Mouse (Mus musculus): ENCODE results near the gene Bex6. TPM values are rescaled to one million over a fixed set of nuclear protein-coding genes. Genes with fewer than 3 reads are reported as not detected.
A peak's percentile ranks its signal among the peaks of the same experiment; 100 is the strongest.

Gene Bex6
- polyA plus RNA-seq (2012; rRNA removed) = not detected in 2 replicates

DNA sequence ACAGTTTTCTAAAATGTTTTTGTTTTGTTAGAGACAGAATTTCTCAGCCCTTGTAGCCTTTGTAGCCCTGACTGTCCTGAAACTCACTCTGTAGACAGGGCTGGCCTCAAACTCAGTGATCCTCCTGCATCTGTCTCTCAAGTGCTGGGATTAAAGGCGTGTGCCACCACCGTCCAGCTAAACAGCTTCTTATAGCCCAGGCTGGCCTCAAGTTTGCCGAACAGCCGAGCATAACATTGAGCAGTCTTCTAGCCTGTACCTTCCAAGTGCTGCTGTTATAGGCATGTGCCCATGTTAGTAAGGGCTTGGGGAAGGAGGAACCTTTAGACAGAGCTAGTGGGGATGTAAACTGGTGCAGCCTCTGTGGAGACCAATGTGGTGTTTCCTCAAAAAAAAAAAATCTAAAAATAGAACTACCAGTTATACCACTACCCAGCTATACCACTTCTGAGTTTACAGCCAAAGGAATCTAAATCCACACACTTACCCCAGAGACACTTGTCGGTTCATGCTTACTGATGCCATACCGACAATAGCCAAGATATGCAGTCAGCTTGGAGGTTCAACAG lies at the start of gene Bex6:
Bex6 (plus strand) TSS at position 491 of the 569 bp plus-strand sequence.
- TF ChIP-seq CTCF (IDR thresholded peaks at IDR 0.05; ENCODE audit: borderline replicate concordance, insufficient read depth, low read depth, low read length) (no peak), POLR2A (IDR thresholded peaks at IDR 0.05; ENCODE audit: borderline replicate concordance, insufficient read depth, low read length) (no peak)
- WGBS = 91% methylated on average over 6 of the region's 6 CpGs
- Histone ChIP-seq H3K27me3 (ENCODE audit: control insufficient read depth, insufficient read depth, low read length) (no peaks in the 10 kb centered on the region), H3K4me1 (ENCODE audit: control insufficient read depth, insufficient read depth, low read length) (no peaks in the 10 kb centered on the region), H3K4me3 (replicated peaks; ENCODE audit: insufficient read depth, low read depth, low read length) (no peak within 1 kb of the TSS), H3K27ac (ENCODE audit: insufficient read depth, low read length) (no peak within 1 kb of the TSS)
- no peak for DNase-seq

DNA sequence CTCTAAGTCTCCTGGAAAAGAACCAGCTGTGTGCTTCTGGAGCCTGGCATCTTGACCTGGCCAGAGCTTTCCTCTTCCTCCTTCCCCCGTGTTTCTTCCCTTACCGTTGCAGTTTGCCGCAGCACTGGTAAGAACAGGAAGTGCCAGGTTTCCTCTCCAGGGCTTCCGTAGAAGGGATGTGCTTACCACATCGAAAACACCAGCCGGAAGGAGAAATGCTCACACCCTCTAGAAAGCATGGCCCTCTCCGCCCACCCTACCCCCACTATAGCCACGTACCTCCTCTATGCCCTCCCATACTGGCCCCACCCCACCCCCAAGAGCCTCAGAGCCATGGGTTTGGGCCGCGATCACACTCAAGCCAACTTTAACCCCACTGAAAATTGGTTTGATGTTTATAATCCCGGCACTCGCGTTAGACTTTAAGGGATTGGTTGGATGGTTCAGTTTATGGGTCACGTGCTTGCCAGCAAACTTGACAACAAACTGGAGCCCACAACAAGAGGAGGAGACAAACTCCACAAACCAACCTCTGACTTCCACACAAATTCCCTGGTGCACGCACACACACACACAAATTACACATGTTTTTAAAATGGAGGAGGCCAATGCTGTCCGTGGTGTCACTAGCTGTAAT lies 49.3 kb upstream of the Bex6 start:
- 76% methylated on average over 16 of the region's 16 CpGs for WGBS
- TF ChIP-seq CTCF (IDR thresholded peaks at IDR 0.05; ENCODE audit: borderline replicate concordance, insufficient read depth, low read depth, low read length) = no peak
- TF ChIP-seq POLR2A (IDR thresholded peaks at IDR 0.05; ENCODE audit: borderline replicate concordance, insufficient read depth, low read length) = no peak
- Histone ChIP-seq H3K27me3 (ENCODE audit: control insufficient read depth, insufficient read depth, low read length) (no peaks in the 10 kb centered on the region), H3K4me3 (replicated peaks; ENCODE audit: insufficient read depth, low read depth, low read length) (no peak overlapping the region), H3K4me1 (ENCODE audit: control insufficient read depth, insufficient read depth, low read length) (no peaks in the 10 kb centered on the region), H3K27ac (ENCODE audit: insufficient read depth, low read length) (no peak overlapping the region)
- DNase-seq = no peak

- Histone ChIP-seq H3K4me1 (ENCODE audit: control insufficient read depth, insufficient read depth, low read length) (no peaks in the 10 kb centered on the region), H3K27me3 (ENCODE audit: control insufficient read depth, insufficient read depth, low read length) (no peaks in the 10 kb centered on the region), H3K27ac (ENCODE audit: insufficient read depth, low read length) (no peak overlapping the region), H3K4me3 (replicated peaks; ENCODE audit: insufficient read depth, low read depth, low read length) (no peak overlapping the region)
- TF ChIP-seq CTCF (IDR thresholded peaks at IDR 0.05; ENCODE audit: borderline replicate concordance, insufficient read depth, low read depth, low read length) (no peak), POLR2A (IDR thresholded peaks at IDR 0.05; ENCODE audit: borderline replicate concordance, insufficient read depth, low read length) (no peak)
- no peak for DNase-seq
- WGBS = 79% methylated on average over 3 of the region's 3 CpGs
Observed at GRCm38 (mm10) chr16:32133148-32133547, 46.5 kb upstream of the Bex6 start.

DNA sequence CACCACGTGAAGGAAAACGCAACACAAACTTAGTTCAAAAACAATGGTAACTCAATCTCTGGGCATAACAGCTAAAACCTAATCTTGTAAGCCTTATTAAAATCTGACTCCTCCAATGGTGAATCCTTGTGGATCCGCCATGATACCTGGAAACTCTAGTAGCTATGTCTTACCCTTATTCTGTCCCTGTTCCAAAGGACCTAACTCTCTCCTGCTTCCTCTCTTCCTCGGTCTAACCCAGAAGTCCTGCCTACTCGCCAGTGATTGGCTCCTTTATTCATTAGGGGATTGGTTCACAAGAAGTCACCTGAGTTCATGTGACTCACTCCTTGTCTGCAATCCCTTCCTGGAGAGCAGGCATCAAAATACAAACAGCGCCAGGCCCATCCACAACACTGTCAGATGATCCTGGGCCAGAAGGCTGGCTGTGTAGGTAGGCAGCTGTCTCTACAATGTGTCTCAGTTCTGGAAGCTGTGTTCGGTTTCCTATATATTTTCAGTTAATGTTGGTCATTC lies 43.7 kb upstream of the Bex6 start:
- Histone ChIP-seq H3K27ac (ENCODE audit: insufficient read depth, low read length) (no peak overlapping the region), H3K4me1 (ENCODE audit: control insufficient read depth, insufficient read depth, low read length) (no peaks in the 10 kb centered on the region), H3K4me3 (replicated peaks; ENCODE audit: insufficient read depth, low read depth, low read length) (no peak overlapping the region), H3K27me3 (ENCODE audit: control insufficient read depth, insufficient read depth, low read length) (no peaks in the 10 kb centered on the region)
- WGBS = 83% methylated on average over 7 of the region's 7 CpGs
- DNase-seq = no peak
- TF ChIP-seq CTCF (IDR thresholded peaks at IDR 0.05; ENCODE audit: borderline replicate concordance, insufficient read depth, low read depth, low read length) = no peak
- no peak for TF ChIP-seq POLR2A (IDR thresholded peaks at IDR 0.05; ENCODE audit: borderline replicate concordance, insufficient read depth, low read length)

GRCm38 (mm10) chr16:32138954-32139353 lies 40.7 kb upstream of the Bex6 start:
- Histone ChIP-seq H3K4me3 (replicated peaks; ENCODE audit: insufficient read depth, low read depth, low read length) (no peak overlapping the region), H3K27ac (ENCODE audit: insufficient read depth, low read length) (no peak overlapping the region), H3K4me1 (ENCODE audit: control insufficient read depth, insufficient read depth, low read length) (no peaks in the 10 kb centered on the region), H3K27me3 (ENCODE audit: control insufficient read depth, insufficient read depth, low read length) (no peaks in the 10 kb centered on the region)
- DNase-seq = no peak
- TF ChIP-seq CTCF (IDR thresholded peaks at IDR 0.05; ENCODE audit: borderline replicate concordance, insufficient read depth, low read depth, low read length) (no peak), POLR2A (IDR thresholded peaks at IDR 0.05; ENCODE audit: borderline replicate concordance, insufficient read depth, low read length) (no peak)
- 94% methylated on average over 1 of the region's 1 CpGs for WGBS

DNA sequence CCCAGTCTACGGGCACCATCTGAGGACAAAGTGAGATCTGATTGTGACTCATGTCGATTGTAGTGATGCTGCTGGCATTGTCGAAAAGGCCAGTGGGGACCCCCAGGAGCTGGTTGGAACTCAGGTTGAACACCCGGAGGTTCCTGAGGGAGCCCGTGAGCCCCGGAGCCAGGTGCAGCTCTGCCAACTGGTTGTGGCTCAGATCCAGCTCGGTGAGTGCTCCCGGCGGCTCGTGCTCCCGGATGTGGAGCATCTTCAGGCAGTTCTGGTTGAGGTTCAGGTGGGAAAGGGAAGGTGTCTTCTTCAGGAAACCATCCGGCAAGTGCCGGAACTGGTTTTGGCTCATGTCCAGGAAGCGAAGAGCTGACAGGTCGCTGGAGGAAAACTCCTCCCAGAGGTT lies 35.9 kb upstream of the Bex6 start:
- Histone ChIP-seq H3K4me1 (ENCODE audit: control insufficient read depth, insufficient read depth, low read length) (no peaks in the 10 kb centered on the region), H3K27me3 (ENCODE audit: control insufficient read depth, insufficient read depth, low read length) (no peaks in the 10 kb centered on the region), H3K4me3 (replicated peaks; ENCODE audit: insufficient read depth, low read depth, low read length) (no peak overlapping the region), H3K27ac (ENCODE audit: insufficient read depth, low read length) (no peak overlapping the region)
- TF ChIP-seq CTCF (IDR thresholded peaks at IDR 0.05; ENCODE audit: borderline replicate concordance, insufficient read depth, low read depth, low read length) (no peak), POLR2A (IDR thresholded peaks at IDR 0.05; ENCODE audit: borderline replicate concordance, insufficient read depth, low read length) (no peak)
- peak; percentile 49 to 50 for DNase-seq
- 58% methylated on average over 15 of the region's 15 CpGs for WGBS

GRCm38 (mm10) chr16:32144592-32144991 lies 35.0 kb upstream of the Bex6 start:
- H3K4me3 ChIP-seq (replicated peaks; ENCODE audit: insufficient read depth, low read depth, low read length) = no peak overlapping the region

More at GRCm38 (mm10) chr16:32144592-32144991, 35.0 kb upstream of the Bex6 start:
- H3K4me1 ChIP-seq (ENCODE audit: control insufficient read depth, insufficient read depth, low read length) = no peaks in the 10 kb centered on the region
- no peaks in the 10 kb centered on the region for H3K27me3 ChIP-seq (ENCODE audit: control insufficient read depth, insufficient read depth, low read length)
- H3K27ac ChIP-seq (ENCODE audit: insufficient read depth, low read length) = no peak overlapping the region
- DNase-seq = no peak
- TF ChIP-seq CTCF (IDR thresholded peaks at IDR 0.05; ENCODE audit: borderline replicate concordance, insufficient read depth, low read depth, low read length) (no peak), POLR2A (IDR thresholded peaks at IDR 0.05; ENCODE audit: borderline replicate concordance, insufficient read depth, low read length) (no peak)
- 90% methylated on average over 17 of the region's 17 CpGs for WGBS
